Mouse (Mus musculus): Measurements from ENCODE around the gene Olfr282.
"Not testable (repeated sequence)": the region's sequence is repeated elsewhere in the genome, so short reads cannot be mapped to it uniquely, and the experiment has no call there.

Olfr282 gene

DNA sequence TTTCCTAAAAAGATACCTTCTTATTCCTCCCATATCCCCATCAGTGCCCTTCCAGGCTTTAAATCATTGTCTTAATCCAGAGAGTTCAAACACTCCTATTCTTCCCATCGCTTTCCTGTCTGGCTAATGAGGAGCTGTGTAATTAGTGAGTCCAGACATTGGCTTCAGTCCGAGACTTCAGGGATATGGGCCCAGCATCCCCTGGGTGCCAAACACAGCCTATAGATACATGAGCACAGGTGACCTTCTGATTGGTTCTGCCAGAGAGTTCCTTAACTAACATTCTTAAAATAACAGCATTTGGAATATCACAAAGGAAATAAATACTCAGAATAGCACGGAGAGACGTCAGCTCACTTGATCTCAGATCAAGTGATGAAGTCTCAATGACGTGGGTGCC, at the start of gene Olfr282:
TSS of gene Olfr282 (plus strand) at position 301 of the 400 bp plus-strand sequence.
- DNase-seq: not testable (repeated sequence)

DNA sequence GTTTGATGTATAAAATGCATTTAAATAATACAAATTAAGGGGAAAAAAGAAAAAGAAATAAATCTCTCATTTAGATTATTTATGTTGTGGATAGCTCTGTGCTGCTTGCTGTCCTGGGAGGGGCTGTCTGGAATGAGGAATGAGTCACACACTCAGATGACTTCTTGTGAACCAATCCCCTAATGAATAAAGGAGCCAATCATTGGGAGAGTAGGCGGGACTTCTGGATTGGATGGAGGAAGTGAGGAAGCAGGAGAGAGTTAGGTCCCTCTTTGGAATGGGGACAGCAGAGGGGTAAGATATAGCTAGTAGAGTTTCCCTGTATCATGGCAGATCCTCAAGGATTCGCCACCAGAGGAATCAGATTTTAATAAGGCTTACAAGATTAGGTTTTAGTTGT, 43.4 kb upstream of the Olfr282 start:
- no peak for DNase-seq

DNA sequence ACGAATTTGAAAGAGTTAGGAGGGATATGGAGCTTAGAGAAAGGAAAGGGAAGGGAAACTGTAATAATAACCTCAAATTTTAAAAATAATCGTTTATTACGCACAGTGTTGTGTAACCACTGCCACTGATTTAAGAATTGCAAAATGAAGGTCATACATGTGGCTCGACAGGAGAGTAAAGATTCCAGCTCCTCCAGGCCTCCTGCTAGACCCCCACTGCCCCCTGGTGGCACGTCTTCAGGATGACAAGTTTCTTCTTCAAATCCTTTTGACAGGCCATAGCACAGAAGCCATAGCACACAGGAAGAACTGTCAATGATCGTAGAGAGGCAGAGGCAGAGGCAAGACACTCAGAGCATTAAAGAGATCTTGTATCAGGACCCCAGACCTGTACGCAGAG, 41.2 kb upstream of the Olfr282 start:
- DNase-seq: peak; percentile 63

DNA sequence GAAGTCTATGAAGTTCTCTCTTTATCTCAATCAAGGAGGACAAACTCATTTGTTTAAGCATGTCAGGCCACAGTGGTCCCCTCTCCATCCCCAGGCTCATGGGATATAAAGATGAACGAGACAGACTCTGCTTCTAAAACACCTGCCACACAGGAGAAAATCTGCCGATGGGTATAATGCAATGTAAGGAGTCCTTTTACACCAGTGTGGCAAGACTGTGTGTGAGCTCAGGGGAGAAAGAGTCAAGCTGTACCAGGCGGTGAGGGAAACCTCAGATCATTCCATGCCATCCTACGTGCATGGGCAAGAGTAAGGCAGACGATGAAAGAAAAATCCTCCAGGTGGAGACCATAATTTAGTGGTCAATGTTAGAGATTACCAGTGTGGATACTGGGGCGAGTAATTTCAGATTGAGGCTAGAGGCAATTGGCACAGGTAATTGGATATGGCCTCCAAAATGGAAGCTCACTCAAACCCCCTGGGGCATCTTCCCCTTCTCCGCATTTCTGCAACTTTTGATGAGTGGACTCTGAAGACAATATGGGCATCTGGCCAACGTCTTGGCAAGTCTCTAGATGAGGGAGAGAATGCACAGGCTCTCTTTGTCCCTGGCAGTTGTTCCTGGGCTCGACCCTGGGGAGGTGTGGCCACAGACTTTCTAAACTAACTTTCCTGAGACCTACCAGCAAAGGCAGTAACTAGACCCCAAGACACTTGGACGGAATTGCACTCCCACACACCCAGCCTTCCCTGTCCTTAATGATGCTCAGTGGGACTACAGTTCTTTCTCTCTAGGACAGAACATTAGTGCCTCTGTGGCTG, 39.7 kb upstream of the Olfr282 start:
- no peak for DNase-seq

DNA sequence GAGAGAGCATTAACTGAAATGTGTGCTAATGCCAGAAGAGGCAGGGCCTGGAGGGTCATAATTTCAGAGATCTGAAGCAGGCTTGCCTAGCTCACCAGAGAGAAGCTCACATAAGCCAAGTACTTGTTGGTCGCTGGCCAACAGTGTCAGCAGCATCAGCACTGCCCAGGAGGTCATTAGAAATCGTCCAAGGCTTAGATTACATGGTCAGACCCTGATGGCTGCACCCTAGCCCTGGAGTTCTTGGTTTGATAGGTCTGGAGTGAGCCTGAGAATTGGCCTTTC, 39.2 kb upstream of the Olfr282 start:
- DNase-seq: no peak

DNA sequence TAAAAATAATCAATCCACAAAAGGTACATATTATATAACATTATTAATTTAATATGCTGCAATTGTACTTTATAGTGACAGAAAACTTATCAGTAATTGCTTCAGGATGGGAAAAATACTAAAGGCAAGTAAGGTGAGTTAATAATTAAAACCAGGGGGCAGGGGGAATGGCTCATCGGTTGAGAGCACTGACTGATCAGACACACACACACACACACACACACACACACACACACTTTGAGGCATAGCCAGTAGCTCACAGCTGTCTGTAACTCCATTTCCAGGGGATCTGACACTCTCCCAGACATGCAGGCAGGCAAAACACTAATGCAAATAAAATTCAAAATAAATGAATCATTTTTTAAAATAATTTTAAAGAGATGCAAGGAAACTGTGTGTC, 33.9 kb upstream of the Olfr282 start:
- no peak for DNase-seq

DNA sequence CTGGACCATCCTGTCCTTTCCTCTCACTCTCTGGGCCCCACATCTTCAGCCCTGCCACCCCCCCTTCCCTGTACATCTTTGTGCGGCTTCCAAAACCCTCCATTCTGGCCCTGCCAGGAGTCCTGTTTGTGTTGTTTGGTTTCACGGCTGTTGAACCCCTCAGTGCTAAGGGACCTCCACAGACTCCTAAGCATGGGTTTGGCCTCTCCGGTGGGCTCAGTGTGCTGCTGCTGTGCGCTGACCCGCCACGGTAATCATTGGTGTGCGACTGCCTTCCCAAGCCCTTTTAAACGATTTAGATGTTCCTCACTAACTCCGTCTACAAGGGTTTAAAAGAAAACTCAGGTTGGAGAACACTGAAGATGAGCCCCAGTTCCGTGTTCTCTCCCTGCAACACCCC, 28.7 kb upstream of the Olfr282 start:
- no peak for DNase-seq

DNA sequence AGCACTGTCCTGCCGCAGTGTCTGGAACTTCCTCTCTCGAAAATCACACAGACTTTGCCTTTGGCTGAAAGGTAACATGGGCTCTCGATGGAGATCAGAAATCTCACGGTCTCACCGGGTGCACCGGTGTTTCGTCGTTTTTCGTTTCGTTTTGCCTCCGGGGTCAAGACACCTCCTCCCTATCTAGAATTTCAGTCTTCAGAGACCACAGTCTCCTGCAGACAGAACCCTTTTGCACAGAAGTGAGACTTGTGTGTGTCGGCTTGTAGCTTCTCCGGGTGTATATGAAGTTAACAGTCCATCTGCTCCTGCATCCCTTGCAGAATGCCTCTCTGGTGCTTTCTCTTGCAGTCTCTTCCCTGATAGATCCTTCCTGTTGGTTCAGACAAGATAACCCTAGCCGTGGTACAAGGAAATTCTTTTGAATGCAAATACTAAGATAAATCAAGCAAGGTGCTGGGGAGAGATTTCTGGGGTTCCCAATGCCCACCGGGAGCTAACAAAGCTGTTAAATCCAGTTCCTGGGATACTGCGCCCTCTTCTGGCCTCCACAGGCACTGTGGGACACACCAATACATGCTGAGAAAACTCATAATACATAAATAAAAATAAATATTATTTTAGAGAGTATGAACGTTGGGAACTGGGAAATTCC, 22.5 kb upstream of the Olfr282 start:
- DNase-seq: peak; percentile 36

DNA sequence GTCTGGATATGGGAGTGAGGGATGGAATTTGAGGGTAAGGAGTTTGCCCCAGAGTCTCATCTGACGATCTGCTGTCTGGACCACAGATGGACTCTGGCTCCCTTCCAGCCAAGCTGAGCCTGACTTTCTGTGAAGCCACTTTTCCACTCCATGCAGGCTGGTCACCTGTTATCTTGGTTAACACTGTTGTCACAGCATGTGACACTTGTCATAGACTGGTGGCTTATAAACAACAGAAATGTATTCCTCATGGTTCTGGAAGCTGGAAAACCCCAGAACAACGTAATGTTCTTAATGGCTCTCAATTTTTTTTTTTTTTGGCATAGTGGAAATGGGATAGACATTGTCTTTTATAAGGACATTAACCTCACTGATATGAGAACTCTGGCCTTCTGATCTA, 21.4 kb upstream of the Olfr282 start:
- no peak for DNase-seq

DNA sequence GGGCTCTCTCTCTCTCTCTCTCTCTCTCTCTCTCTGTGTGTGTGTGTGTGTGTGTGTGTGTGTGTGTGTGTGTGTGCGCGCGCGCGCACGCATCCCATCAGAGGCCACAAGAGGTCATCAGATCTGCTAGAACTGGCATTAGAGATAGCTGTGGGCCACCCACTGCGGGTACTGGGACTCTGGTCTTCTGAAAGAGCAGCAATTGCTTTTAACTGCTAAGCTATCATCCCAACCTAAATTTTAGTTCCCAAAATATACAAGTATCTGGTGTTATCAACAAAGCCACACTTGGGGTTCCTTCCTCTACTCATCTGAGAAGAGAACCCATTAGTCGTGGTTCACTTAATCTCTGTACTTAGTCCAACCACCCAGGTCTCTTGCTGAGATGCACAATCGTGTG, 20.8 kb upstream of the Olfr282 start:
- no peak for DNase-seq

DNA sequence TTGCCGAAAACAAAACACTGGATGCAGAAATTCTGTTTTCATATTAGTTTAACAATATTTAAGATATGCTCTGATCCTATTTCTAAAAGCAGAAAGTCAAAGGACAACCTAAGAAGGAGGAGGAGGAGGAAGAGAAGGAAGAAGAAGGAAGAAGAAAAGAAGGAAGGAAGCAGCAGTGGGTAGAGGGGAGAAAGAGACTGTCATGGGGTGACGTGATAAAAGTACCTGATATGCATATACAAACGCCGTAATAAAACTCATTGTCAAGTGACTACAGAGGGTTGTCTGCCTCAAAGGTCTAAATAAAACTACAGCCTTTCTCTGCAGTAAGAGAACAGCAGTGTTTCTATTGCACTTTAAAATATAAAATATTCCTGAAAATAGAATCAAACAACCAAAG, 15.0 kb upstream of the Olfr282 start:
- DNase-seq: no peak

DNA sequence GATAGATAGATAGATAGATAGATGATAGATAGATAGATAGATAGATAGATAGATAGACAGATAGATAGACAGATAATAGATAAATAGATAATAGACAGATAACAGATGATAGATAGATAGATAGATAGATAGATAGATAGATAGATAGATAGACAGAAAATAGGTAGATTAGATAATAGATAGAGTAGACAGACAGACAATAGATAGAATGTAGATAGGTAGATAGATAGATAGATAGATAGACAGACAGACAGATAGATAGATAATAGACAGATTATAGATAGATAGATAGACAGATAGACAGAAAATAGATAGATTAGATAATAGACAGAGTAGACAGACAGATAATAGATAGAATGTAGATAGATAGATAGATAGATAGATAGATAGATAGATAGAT, 14.2 kb upstream of the Olfr282 start:
- not testable (repeated sequence) for DNase-seq

DNA sequence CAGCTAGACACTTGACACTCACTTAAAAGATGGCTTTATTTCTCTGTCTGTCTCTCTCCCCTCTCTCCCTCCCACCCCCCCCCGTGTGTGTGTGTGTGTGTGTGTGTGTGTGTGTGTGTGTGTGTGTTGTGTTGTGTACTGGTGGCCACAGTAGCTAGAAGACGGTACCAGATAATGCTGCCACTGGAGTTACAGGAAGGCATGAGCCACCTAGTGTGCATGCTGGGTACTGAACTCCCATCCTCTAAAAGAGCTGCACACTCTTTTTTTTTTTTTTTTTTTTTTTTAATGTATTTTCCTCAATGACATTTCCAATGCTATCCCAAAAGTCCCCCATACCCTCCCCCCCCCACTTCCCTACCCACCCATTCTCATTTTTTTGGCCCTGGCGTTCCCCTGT, 13.7 kb upstream of the Olfr282 start:
- DNase-seq: not testable (repeated sequence)

DNA sequence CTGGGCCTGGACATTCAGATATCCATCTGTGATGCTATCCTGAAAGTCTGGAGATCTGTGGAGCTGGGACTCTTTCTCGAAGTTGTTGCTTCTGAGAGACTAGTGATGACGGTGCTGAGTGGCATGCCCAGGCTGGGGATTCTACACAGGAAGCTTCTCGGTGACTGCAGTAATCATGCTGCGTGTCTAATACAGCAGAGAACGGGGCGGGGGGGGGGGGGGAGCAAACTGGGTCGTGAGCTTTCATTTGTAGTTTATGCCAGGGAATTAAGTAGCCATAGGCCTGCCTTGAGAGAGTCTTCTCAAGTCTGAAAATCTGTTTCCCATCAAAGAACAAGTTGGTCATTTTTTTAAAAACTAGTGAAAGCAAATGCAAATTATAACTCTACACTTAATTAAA, 12.9 kb upstream of the Olfr282 start:
- no peak for DNase-seq

DNA sequence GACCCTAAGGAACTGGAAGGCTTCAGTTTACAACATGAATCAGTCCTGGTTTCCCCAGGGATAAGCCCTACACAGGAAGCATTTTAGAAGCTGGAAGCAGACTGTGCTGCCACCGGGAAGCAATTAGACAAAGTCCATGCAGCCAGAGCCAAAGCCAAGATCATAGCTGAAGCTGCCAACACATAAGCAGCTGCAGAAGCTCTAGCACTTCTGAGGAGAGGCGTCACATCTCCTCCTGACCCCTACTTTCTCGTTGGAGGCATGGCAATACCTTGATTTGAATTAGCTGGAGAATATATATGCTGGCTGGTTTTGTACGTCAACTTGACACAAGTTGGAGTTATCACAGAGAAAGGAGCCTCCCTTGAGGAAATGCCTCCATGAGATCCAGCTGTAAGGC, 10.1 kb upstream of the Olfr282 start:
- no peak for DNase-seq

DNA sequence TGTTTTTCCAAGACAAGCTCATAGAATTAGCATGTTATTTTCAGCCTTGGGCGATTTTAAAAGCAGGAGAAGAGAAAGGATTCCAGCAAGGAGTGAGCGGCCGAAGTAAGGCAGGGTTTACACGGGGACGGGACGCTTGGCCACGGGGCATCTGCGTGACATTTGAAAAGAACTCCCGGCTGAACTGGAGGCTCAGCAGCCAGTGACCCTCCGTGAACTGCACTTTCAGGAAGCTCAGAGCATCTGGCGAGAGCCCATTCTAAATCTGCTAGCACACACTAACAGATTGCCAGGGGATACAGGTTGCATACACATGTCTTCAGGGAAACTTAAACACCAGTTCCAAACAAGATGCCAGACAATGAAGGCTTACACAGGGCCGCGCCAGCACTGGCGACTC, 6.7 kb upstream of the Olfr282 start:
- no peak for DNase-seq

DNA sequence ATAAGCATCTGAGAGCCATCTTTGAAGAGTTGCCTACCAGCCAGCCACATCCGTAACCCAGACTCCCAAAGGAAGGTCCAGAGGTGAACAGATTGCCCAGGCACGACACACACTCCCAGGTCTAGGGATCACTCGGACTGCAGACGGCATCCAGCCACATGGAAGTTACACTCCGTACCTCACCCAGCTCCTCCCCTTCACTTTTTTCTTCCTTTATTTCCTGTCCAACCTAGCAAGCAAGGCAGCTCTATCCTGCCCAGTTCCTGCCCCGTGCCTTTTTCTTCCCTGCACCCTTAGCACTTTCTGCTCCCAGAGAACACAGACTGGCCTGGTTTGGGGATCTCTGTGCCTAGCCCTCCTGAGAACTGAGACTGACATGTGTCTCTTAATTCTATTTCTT, 6.3 kb upstream of the Olfr282 start:
- DNase-seq: no peak

DNA sequence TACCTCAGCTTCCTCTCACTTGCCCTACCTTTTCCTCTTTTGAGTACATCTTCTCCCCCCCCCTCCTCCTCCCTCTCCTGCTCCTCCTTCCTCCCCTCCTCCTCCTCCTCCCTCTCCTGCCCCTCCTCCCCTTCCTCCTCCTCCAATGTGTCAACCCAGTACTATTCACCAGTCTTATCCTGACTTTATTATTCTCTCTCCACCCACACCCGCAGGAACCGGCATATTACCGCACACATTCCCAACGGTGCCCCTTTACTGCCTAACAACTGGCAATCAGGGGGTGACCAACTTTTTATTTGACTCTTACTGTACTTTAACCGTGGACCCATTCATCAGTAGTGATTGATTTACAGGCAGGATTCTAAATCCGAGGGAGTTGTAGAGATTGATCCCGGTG, 5.8 kb upstream of the Olfr282 start:
- no peak for DNase-seq

DNA sequence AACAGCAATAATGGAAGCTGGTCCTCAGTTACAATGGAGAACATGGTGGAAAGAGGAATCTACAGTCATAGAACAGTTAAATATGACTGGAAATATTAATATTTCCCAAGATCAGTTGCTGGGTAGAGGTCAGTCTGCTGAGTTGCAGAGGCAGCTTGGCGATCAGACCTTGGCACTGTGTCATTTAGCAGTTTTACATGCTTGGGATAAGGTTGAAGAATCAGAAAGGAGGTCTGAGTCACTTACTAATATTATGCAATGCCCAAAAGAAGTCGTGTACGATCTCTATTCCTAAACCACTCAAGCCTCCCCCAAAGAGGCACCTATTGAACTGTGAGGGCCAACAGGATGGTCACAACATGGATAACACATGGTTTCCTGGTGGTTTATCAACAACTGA, 13.5 kb downstream of the Olfr282 start:
- no peak for DNase-seq

DNA sequence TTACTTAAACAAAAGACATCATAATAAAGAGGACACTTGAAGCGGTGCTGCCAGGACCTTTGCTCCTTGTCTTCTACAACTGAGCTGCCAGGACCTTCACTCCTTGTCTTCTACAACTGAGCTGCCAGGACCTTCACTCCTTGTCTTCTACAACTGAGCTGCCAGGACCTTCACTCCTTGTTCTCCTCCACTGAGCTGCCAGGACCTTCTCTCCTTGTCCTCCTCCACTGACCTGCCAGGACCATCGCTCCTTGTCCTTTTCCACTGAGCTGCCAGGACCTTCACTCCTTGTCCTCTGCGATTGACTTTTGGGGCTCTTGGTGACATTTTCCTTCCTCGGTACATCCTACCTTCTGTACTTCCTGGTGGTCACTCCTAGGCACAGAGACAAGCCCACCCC, 17.5 kb downstream of the Olfr282 start:
- DNase-seq: peak; percentile 57

DNA sequence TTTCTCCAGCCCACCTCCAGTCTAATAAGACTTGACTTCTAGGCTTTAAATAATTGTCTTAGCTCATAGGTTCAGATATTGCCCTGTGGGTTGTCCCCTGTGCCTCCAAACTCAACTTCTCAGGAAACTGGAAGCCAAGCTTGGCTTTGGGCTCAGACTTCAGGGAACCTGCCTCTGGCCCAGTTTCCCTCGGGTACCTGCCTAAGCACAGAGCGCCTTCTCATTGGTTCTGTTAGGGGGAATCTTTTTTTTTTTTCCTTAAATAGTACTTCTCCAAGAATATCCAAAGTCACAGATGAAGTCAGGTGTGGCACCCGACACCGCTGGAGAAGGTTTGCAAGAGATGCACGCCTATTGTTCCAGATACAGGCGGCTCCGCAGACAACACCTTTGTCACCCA, 21.3 kb downstream of the Olfr282 start, which contains the start of gene Olfr281:
TSS of gene Olfr281 (plus strand) at position 301 of the 400 bp plus-strand sequence.
- no peak for DNase-seq

DNA sequence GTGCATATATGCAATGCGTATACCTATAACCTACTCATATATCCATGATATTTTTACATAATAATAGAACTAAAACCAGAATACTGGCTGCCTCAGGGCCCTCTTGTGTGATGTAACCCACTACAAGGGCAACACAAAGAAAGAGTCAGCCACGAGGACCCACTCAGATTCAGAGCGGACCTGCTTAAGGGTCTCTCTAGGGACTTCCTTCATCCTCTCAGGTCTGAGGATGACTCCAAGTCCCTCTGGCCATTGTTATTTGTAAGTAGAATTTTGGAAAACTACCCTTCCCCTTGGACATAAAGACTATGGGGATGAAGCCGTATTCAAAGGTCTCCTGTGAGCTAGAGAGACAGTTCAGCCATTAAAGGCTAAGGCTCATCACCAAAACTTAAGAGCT, 38.6 kb downstream of the Olfr282 start, which contains the start of gene OR5BS1P:
TSS of gene OR5BS1P (plus strand) at position 301 of the 400 bp plus-strand sequence.
- DNase-seq: no peak

DNA sequence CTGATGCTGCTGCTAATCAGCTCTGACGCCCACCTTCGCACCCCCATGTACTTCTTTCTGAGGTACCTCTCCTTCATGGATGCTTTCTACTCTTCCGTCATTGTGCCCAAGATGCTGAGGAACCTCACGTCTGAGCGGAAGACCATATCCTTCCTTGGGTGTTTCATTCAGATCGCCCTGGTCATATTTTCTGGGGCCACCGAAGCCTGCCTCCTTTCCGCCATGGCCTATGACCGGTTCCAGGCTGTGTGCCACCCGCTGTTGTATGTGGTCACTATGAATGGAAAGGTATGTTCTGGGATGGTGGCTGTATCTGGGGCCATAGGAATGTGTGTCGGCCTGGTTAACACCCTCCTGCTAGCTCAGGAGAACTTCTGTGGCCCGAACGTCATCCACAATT, 40.5 kb downstream of the Olfr282 start:
- no peak for DNase-seq

DNA sequence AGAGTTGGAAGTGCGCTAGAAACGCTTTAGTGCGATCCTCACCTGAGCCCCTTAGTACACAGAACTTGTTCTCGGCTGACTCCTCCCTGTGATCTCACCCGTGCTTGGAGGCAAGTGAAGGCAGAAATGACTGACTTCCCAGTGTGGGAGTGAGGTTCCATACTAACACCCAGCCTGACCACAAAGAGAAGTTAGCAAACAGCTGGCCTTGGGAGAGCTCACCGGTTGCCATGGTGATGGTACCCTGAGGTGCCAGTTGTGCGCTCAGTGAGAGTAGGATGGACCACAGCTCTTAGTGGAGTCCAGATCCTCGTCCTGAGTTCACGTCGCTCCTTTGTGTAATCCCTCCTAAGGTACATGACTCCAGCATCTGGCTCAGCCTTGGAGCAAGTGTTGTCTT, 43.9 kb downstream of the Olfr282 start:
- DNase-seq: no peak

DNA sequence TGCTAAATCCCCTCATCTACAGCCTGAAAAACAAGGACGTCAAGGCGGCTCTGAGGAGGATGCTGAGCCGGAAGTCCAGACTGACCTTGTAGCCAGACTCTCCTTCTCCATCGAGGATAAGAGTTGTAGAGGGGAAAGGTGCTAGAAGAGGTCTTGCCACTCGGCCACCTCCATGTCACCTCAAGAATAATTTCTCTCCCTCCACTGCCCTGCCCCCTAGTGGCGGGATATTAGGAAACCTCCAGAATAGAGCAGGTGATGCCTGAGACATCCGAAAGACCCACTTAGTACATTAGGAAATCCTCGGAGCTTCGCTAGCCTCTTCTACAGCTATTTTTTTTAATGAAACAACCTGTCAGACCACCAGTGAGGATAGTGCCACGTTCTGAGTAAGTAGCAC, 44.4 kb downstream of the Olfr282 start:
- DNase-seq: peak; percentile 34

Data from kidney, adult 18-20 months (tissue).